Mouse (Mus musculus): ENCODE data around the gene Bckdha. TPM values are rescaled to one million over a fixed set of nuclear protein-coding genes. Genes with fewer than 3 reads are reported as not detected.
A peak's percentile ranks its signal among the peaks of the same experiment; 100 is the strongest.

Bckdha gene
- total RNA-seq, 1 experiment from 2014 or later = 255 TPM

GRCm38 (mm10) chr7:25681341-25682231 lies 22.8 kb upstream of the Bckdha start:
- DNase-seq = no peak

GRCm38 (mm10) chr7:25680514-25681258 lies 21.9 kb upstream of the Bckdha start, which contains the start of gene B9d2:
Gene B9d2 (plus strand): TSS chr7:25680780.
- DNase-seq = peak; percentile 98

GRCm38 (mm10) chr7:25679971-25680370 lies 21.2 kb upstream of the Bckdha start:
- no peak for DNase-seq

GRCm38 (mm10) chr7:25677013-25677412 lies 18.2 kb upstream of the Bckdha start:
- no peak for DNase-seq

- DNase-seq = peak; percentile 86
These were observed 17.5 kb upstream of the Bckdha start for GRCm38 (mm10) chr7:25676085-25676781.

- no peak for DNase-seq
These were observed 16.6 kb upstream of the Bckdha start for GRCm38 (mm10) chr7:25675405-25675804.

GRCm38 (mm10) chr7:25674719-25675300 lies 16.0 kb upstream of the Bckdha start, which contains the start of gene Tmem91:
Gene Tmem91 (minus strand): TSS chr7:25675166.
- DNase-seq = no peak

- no peak for DNase-seq
These were observed 15.5 kb upstream of the Bckdha start for GRCm38 (mm10) chr7:25674297-25674696.

- no peak for DNase-seq
These were observed 13.7 kb upstream of the Bckdha start for GRCm38 (mm10) chr7:25672442-25672841.

GRCm38 (mm10) chr7:25671686-25672085 lies 12.9 kb upstream of the Bckdha start:
- no peak for DNase-seq

- no peak for DNase-seq
These were observed 11.3 kb upstream of the Bckdha start for GRCm38 (mm10) chr7:25670096-25670495.

- no peak for DNase-seq
These were observed 10.8 kb upstream of the Bckdha start for GRCm38 (mm10) chr7:25669631-25670030.

- DNase-seq = no peak
These were observed 10.4 kb upstream of the Bckdha start for GRCm38 (mm10) chr7:25669158-25669557.

GRCm38 (mm10) chr7:25666381-25666780 lies 7.6 kb upstream of the Bckdha start:
- DNase-seq = no peak

GRCm38 (mm10) chr7:25657785-25658184 lies 996 bp downstream of the Bckdha start:
- peak; percentile 45 for DNase-seq

- peak; percentile 39 for DNase-seq
These were observed 3.0 kb downstream of the Bckdha start for GRCm38 (mm10) chr7:25655601-25656428.

GRCm38 (mm10) chr7:25652244-25652759 lies 6.5 kb downstream of the Bckdha start:
- DNase-seq = no peak

- DNase-seq = no peak
These were observed 7.5 kb downstream of the Bckdha start for GRCm38 (mm10) chr7:25651281-25651680.

GRCm38 (mm10) chr7:25649839-25650238 lies 8.9 kb downstream of the Bckdha start:
- no peak for DNase-seq

- DNase-seq = no peak
These were observed 11.1 kb downstream of the Bckdha start for GRCm38 (mm10) chr7:25647574-25648123.

- DNase-seq = no peak
These were observed 13.7 kb downstream of the Bckdha start for GRCm38 (mm10) chr7:25645074-25645473.

Measured in adrenal gland, postnatal 14 days (tissue).